Comparison of ENCODE assay signal across 22 mouse cellular contexts in genomic region chr9:108107867-108108266, GRCm38 (mm10). TPM values are rescaled to one million over a fixed set of nuclear protein-coding genes. Genes with fewer than 3 reads are reported as not detected.
DNase-seq lines count a peak whose midpoint lies in the region; ATAC-seq and TF ChIP-seq lines count a peak whose summit lies in the region.
"Had no signal": no experiment of that assay in that cellular context is flagged by ENCODE, and none has a peak within 500 bp of the region (broad histone marks: within the 10 kb centered on the region; RNA-seq: fewer than 3 reads in every experiment).

No protein-coding gene starts in this region.

- no peak overlapping the region for H3K4me3 ChIP-seq in layer of hippocampus, adult 2 months
- 0 out of 2 replicates have a peak overlapping the region, but pooled peaks have one; percentile 2 for H3K4me3 ChIP-seq in ES-Bruce4 (ENCODE audit: low read depth, low read length)
- no peak overlapping the region for H3K4me3 ChIP-seq in bone marrow, adult 2 months (replicated peaks; ENCODE audit: control insufficient read depth, low read depth, low read length)
- H3K4me3 ChIP-seq in intestine, embryonic 15.5 days (replicated peaks), result no peak overlapping the region
- H3K4me3 ChIP-seq: embryonic facial prominence, embryonic 15.5 days; erythroblast, embryonic 14.5 days; forebrain, embryonic 10.5 days; forebrain, embryonic 15.5 days; heart, embryonic 15.5 days; hindbrain, embryonic 10.5 days had no signal

- TF ChIP-seq EP300 in ES-Bruce4 (IDR thresholded peaks at IDR 0.05; ENCODE audit: insufficient read depth, low read depth, low read length), result no peak

- WGBS in bone marrow, adult 2 months, result 80% methylated on average over 16 of the region's 16 CpGs
- 91% methylated on average over 16 of the region's 16 CpGs for WGBS in intestine, embryonic 15.5 days

- H3K9me3 ChIP-seq in ES-Bruce4 (replicated peaks; ENCODE audit: control insufficient read depth, insufficient read depth, low read length, poor library complexity, severe bottlenecking), result no peaks in the 10 kb centered on the region
- no peaks in the 10 kb centered on the region for H3K9me3 ChIP-seq in intestine, embryonic 15.5 days
- H3K9me3 ChIP-seq: embryonic facial prominence, embryonic 15.5 days; forebrain, embryonic 10.5 days; forebrain, embryonic 15.5 days; heart, embryonic 15.5 days; hindbrain, embryonic 10.5 days had no signal

- H3K4me2 ChIP-seq in intestine, embryonic 15.5 days (replicated peaks), result no peak overlapping the region
- H3K4me2 ChIP-seq: embryonic facial prominence, embryonic 15.5 days; forebrain, embryonic 15.5 days; heart, embryonic 11.5 days; heart, embryonic 15.5 days; hindbrain, embryonic 14.5 days had no signal

- no peaks in the 10 kb centered on the region for H3K36me3 ChIP-seq in ES-Bruce4 (ENCODE audit: control insufficient read depth, insufficient read depth, low read length, poor library complexity, severe bottlenecking)
- no peaks in the 10 kb centered on the region for H3K36me3 ChIP-seq in intestine, embryonic 15.5 days
- H3K36me3 ChIP-seq: embryonic facial prominence, embryonic 15.5 days; forebrain, embryonic 10.5 days; heart, embryonic 15.5 days had no signal

- no peak for TF ChIP-seq CTCF in layer of hippocampus, adult 2 months (conservative IDR thresholded peaks at IDR 0.05)
- no peak for TF ChIP-seq CTCF in ES-Bruce4 (IDR thresholded peaks at IDR 0.05; ENCODE audit: low read depth, low read length)
- no peak for TF ChIP-seq CTCF in bone marrow, adult 2 months (IDR thresholded peaks at IDR 0.05; ENCODE audit: control insufficient read depth, insufficient read depth, low read length)

- ATAC-seq in intestine, embryonic 15.5 days, result no peak
- ATAC-seq: activated CD4-positive, CD25-positive, alpha-beta regulatory T cell, adult 4 months; forebrain, embryonic 15.5 days; intestine, embryonic 16.5 days; Patski had no signal

- DNase-seq in layer of hippocampus, adult 2 months (ENCODE audit: low spot score in 2 of 2), result no peak
- no peak for DNase-seq in layer of hippocampus, adult 11-12 months (ENCODE audit: low spot score)
- DNase-seq in thymus, postnatal 4 days, result no peak
- DNase-seq: adrenal gland, postnatal 14 days; cerebellum, postnatal 10 days; gastrocnemius, postnatal 10 days; heart, adult 18-20 months; heart, postnatal 14 days had no signal

- H3K27me3 ChIP-seq in ES-Bruce4 (ENCODE audit: control insufficient read depth, insufficient read depth, low read length, poor library complexity, severe bottlenecking), result no peaks in the 10 kb centered on the region
- H3K27me3 ChIP-seq in intestine, embryonic 15.5 days (replicated peaks), result no peaks in the 10 kb centered on the region
- H3K27me3 ChIP-seq: forebrain, embryonic 15.5 days had no signal

- no peak for TF ChIP-seq POLR2A in ES-Bruce4 (IDR thresholded peaks at IDR 0.05; ENCODE audit: insufficient read depth, low read length)
- no peak for TF ChIP-seq POLR2A in bone marrow, adult 2 months (IDR thresholded peaks at IDR 0.05; ENCODE audit: borderline replicate concordance, control insufficient read depth, low read depth, low read length)

- peak overlapping the region; percentile 29; the same call in 1 of the 2 replicates for H3K27ac ChIP-seq in layer of hippocampus, adult 2 months
- H3K27ac ChIP-seq in ES-Bruce4 (ENCODE audit: insufficient read depth, low read length), result no peak overlapping the region
- H3K27ac ChIP-seq in bone marrow, adult 2 months (ENCODE audit: control insufficient read depth, insufficient read depth, low read depth, low read length, poor library complexity), result peak overlapping the region; percentile 34; the same call in 1 of the 2 replicates
- H3K27ac ChIP-seq in intestine, embryonic 15.5 days, result no peak overlapping the region
- H3K27ac ChIP-seq: embryonic facial prominence, embryonic 15.5 days; forebrain, embryonic 10.5 days; forebrain, embryonic 15.5 days; heart, embryonic 15.5 days; hindbrain, embryonic 10.5 days; hindbrain, embryonic 14.5 days had no signal

- H3K9ac ChIP-seq in ES-Bruce4 (ENCODE audit: low read depth, poor library complexity, severe bottlenecking), result no peak overlapping the region
- no peak overlapping the region for H3K9ac ChIP-seq in intestine, embryonic 15.5 days
- H3K9ac ChIP-seq: embryonic facial prominence, embryonic 15.5 days; forebrain, embryonic 15.5 days; heart, embryonic 15.5 days; hindbrain, embryonic 14.5 days had no signal

- no peaks in the 10 kb centered on the region for H3K4me1 ChIP-seq in ES-Bruce4 (ENCODE audit: control insufficient read depth, insufficient read depth, low read length)
- peaks cover 13% of the 10 kb centered on the region for H3K4me1 ChIP-seq in bone marrow, adult 2 months (ENCODE audit: control insufficient read depth, insufficient read depth, low read length)
- peaks cover 42% of the 10 kb centered on the region for H3K4me1 ChIP-seq in intestine, embryonic 15.5 days (replicated peaks)

RNA-seq across cellular contexts. Expression of gene Apeh, which starts 13.5 kb away (rescaled TPM):
- 10 to 100 TPM; 35.3 to 37.0 TPM for total RNA-seq in layer of hippocampus, adult 2 months (2021)
- 37.6 and 48.1 TPM in 2 replicates for polyA plus RNA-seq in ES-Bruce4 (2011; ENCODE audit: insufficient read depth, insufficient read length, low read depth, missing spikeins)
- polyA plus RNA-seq in bone marrow, adult 2 months (2011; ENCODE audit: insufficient read depth, insufficient read length, low replicate concordance, missing spikeins), result 159 and 206 TPM in 2 replicates
- polyA plus RNA-seq in intestine, embryonic 15.5 days (2015; fragmentation: Nextera tagmentation; extraction: Ambion mirVana), result 76.5 and 96.8 TPM in 2 replicates

RNA-seq across cellular contexts. Expression of gene Rnf123, which starts 24.7 kb away (rescaled TPM):
- 100 to 1,000 TPM in 1 of 2 experiments, 10 to 100 TPM in 1; 95.7 to 111 TPM for total RNA-seq in layer of hippocampus, adult 2 months (2021)
- polyA plus RNA-seq in ES-Bruce4 (2011; ENCODE audit: insufficient read depth, insufficient read length, low read depth, missing spikeins), result 19.7 and 20.9 TPM in 2 replicates
- polyA plus RNA-seq in bone marrow, adult 2 months (2011; ENCODE audit: insufficient read depth, insufficient read length, low replicate concordance, missing spikeins), result 296 and 393 TPM in 2 replicates
- 18.6 and 23.7 TPM in 2 replicates for polyA plus RNA-seq in intestine, embryonic 15.5 days (2015; fragmentation: Nextera tagmentation; extraction: Ambion mirVana)

RNA-seq across cellular contexts. Expression of gene Mst1, which starts 27.6 kb away (rescaled TPM):
- total RNA-seq in layer of hippocampus, adult 2 months (2021), result not detected
- 1.2 and 3.0 TPM in 2 replicates for polyA plus RNA-seq in ES-Bruce4 (2011; ENCODE audit: insufficient read depth, insufficient read length, low read depth, missing spikeins)
- polyA plus RNA-seq in bone marrow, adult 2 months (2011; ENCODE audit: insufficient read depth, insufficient read length, low replicate concordance, missing spikeins), result 2.0 and 10.1 TPM in 2 replicates
- 0.98 and 2.2 TPM in 2 replicates for polyA plus RNA-seq in intestine, embryonic 15.5 days (2015; fragmentation: Nextera tagmentation; extraction: Ambion mirVana)
- polyA plus RNA-seq: forebrain, embryonic 15.5 days; heart, embryonic 15.5 days; hindbrain, embryonic 14.5 days had no signal

RNA-seq across cellular contexts. Expression of gene Amigo3, which starts 54.9 kb away (rescaled TPM):
- total RNA-seq in layer of hippocampus, adult 2 months (2021), result 1 to 10 TPM; 2.0 to 2.6 TPM
- polyA plus RNA-seq in ES-Bruce4 (2011; ENCODE audit: insufficient read depth, insufficient read length, low read depth, missing spikeins), result 0.24 and 0.61 TPM in 2 replicates
- polyA plus RNA-seq in bone marrow, adult 2 months (2011; ENCODE audit: insufficient read depth, insufficient read length, low replicate concordance, missing spikeins), result 1.0 and 1.6 TPM in 2 replicates
- polyA plus RNA-seq in intestine, embryonic 15.5 days (2015; fragmentation: Nextera tagmentation; extraction: Ambion mirVana), result 3.1 and 3.2 TPM in 2 replicates

RNA-seq across cellular contexts. Expression of gene Gmppb, which starts 58.8 kb away (rescaled TPM):
- total RNA-seq in layer of hippocampus, adult 2 months (2021), result 10 to 100 TPM; 17.5 to 17.7 TPM
- 9.7 and 10.2 TPM in 2 replicates for polyA plus RNA-seq in ES-Bruce4 (2011; ENCODE audit: insufficient read depth, insufficient read length, low read depth, missing spikeins)
- 9.9 and 17.9 TPM in 2 replicates for polyA plus RNA-seq in bone marrow, adult 2 months (2011; ENCODE audit: insufficient read depth, insufficient read length, low replicate concordance, missing spikeins)
- 61.8 and 79.2 TPM in 2 replicates for polyA plus RNA-seq in intestine, embryonic 15.5 days (2015; fragmentation: Nextera tagmentation; extraction: Ambion mirVana)

Comparison
In these comparisons a context has a peak if more than half of its experiments do, and no peak if none do; other contexts are left out.
1. H3K27ac ChIP-seq: peak in layer of hippocampus, adult 2 months (single experiment) and bone marrow, adult 2 months (single experiment); none in ES-Bruce4 (single experiment) and intestine, embryonic 15.5 days (single experiment).
2. RNA of gene Rnf123, which starts 24.7 kb away (polyA plus RNA-seq): 296 to 393 TPM in bone marrow, adult 2 months; 19.7 to 20.9 TPM in ES-Bruce4 and 18.6 to 23.7 TPM in intestine, embryonic 15.5 days; every median in the first group is over 10 times any median in the second.